Mouse (Mus musculus): Measurements from ENCODE around the gene Abr.

DNA sequence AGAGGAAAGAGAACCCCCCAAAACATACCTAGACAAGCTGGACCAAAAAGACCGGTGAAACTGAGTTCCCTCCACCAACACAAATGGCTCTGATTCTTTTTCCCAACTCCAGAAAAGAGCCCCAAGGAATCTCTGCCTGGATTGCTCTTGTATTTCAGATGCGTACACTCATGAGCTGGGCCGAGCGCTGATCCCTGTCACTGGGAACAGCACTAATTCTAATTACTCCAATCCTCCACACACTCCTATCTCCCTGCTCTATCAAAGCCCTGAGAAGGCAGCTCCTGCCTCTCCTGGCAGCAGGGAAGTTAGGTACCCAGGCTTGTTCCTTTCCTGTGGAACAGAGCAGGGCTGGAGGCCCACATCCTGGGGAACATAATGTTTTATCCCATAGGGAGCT, 114.0 kb downstream of the Abr start:
- TF ChIP-seq CTCF (IDR thresholded peaks at IDR 0.05; ENCODE audit: borderline replicate concordance, insufficient read depth, low read length): no peak
- no peak for TF ChIP-seq POLR2A (IDR thresholded peaks at IDR 0.05; ENCODE audit: low read depth, low read length)
